Mouse (Mus musculus) cerebellum, adult 2 months (tissue): ENCODE results near the gene Pigr. TPM values are rescaled to one million over a fixed set of nuclear protein-coding genes. Genes with fewer than 3 reads are reported as not detected.

ENCODE experiments used
- DNase-seq, 2 experiments: peaks; one replicate each; pipeline ENCODE4 v3.0.0; 2021
- H3K27ac ChIP-seq: fragments of 200-500 bp; 2 replicates; pipeline ENCODE4 v1.5.1; 2012; ENCODE audit warnings: low read length, control low read depth, inconsistent platforms; ENCODE audit not compliant: insufficient read depth
- H3K27me3 ChIP-seq: fragments of 200-500 bp; 2 replicates; pipeline ENCODE4 v1.6.1; 2012; ENCODE audit warnings: inconsistent platforms, mild to moderate bottlenecking, low read length, moderate library complexity; ENCODE audit not compliant: control insufficient read depth, insufficient read depth
- H3K4me1 ChIP-seq: fragments of 200-500 bp; 2 replicates; pipeline ENCODE4 v1.6.1; 2011; ENCODE audit warnings: low read length; ENCODE audit not compliant: control insufficient read depth, insufficient read depth
- H3K4me3 ChIP-seq: fragments of 200-500 bp; replicated peaks from 2 replicates; pipeline ENCODE3; 2011; ENCODE audit warnings: mild to moderate bottlenecking, low read depth, low read length, control low read depth; ENCODE audit not compliant: insufficient read depth
- CTCF ChIP-seq: fragments of 200-500 bp; IDR thresholded peaks from 2 replicates; pipeline ENCODE4 v1.5.1; 2011; ENCODE audit warnings: low read depth, mild to moderate bottlenecking, control low read depth, low read length, moderate library complexity, borderline replicate concordance; ENCODE audit not compliant: insufficient read depth
- POLR2A ChIP-seq: fragments of 200-500 bp; IDR thresholded peaks from 2 replicates; pipeline ENCODE4 v1.6.1; 2011; ENCODE audit warnings: low read length, control low read depth, borderline replicate concordance; ENCODE audit not compliant: insufficient read depth
- WGBS: fragments of 180-500 bp; shearing (Covaris S2); methylation state at CpG from one replicate; pipeline ENCODE4 v1.1.7; 2018; 5-methylcytosine and 5-hydroxymethylcytosine counted together
- polyA plus RNA-seq: library from polyadenylated mRNA; depleted of rRNA; stranded (reverse); fragments of >200 nt; gene quantifications from 2 replicates; pipeline ENCODE4 v1.2.3, GENCODE M21; 2012

Pigr gene
- polyA plus RNA-seq, 1 experiment: 0.05 TPM

DNA sequence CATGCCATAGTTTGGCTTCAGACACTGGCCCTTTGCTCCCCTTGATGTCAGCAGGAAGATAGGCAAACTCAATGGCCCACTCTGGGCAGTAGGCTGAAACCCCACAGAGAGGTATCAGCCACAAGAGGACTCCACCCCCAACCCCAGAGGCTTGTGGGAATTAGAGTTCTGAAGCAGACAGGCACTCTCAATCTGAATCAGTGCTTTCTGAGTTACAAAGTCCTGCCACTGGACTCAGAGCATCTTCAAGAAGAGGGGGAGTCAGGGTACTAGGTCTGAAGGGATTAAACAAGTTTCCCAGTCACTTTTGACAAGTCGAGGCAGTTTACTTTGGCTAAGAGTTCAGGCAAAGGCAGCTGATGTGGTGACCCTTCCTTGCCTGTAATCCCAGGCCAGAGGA lies 6.7 kb upstream of the Pigr start:
- no peak for DNase-seq
- TF ChIP-seq CTCF (no peak), POLR2A (no peak)
- Histone ChIP-seq H3K4me3 (no peak overlapping the region), H3K27me3 (no peaks in the 10 kb centered on the region), H3K27ac (no peak overlapping the region), H3K4me1 (no peaks in the 10 kb centered on the region)
- 60% methylated on average over 1 of the region's 1 CpGs for WGBS

DNA sequence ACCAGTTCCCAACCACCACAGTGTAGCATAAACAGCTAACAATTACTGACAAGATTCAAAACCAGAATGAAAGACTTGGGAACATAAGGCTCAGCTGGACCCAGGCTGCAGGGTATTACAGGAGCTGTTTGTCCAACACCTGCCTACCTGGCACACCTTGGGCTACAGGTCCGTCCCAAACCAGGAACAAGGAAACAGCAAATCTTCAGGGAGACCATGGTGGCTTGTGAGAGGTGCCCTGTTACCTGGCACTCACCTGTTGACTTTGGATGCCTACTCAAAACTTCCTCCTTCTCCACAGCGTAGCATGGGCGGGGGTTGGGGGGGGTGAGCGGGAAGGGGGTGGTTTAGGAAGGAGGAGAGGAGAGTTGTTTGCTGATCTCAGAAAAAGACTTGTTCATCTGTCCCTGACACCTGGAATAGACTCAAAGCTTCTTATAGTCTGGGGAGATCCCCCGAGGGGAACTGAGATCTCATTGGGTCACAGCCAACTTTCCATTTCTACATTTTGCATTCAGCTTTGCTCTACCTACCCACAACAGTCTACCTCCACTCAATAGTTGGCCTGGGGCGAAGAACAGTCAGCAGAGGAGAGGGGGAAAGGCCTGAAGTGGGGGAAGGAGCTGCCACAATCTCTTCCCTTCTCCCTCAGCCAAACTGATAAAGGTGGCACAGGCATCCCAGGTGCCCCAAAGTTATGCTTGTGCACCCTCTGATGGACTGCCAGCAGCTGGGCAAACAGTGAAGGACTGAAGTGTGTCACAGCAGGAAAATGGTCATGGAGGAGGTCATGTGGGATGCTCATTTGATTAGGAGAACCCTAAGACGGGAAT lies 6.0 kb upstream of the Pigr start:
- H3K4me3 ChIP-seq: no peak overlapping the region
- H3K4me1 ChIP-seq: no peaks in the 10 kb centered on the region
- no peaks in the 10 kb centered on the region for H3K27me3 ChIP-seq
- TF ChIP-seq CTCF (no peak), POLR2A (no peak)
- H3K27ac ChIP-seq: no peak overlapping the region
- DNase-seq: no peak
- WGBS: 81% methylated on average over 7 of the region's 7 CpGs

DNA sequence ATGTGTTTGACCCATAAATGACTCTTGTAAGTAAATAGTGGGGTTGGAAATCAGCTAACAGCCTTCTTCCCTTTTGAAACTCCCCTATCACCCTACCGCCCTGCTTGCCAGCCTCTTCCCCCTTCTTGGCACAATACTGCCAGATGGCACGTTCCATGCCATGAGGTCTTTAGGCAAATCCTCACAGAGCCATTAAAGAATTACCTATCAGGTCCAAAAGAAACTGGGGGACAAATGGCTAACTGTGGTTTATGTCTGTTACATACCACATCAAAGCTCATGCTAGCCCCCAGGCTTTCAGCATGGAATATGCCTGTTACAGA lies 5.4 kb upstream of the Pigr start:
- WGBS: 86% methylated on average over 2 of the region's 2 CpGs
- no peak overlapping the region for H3K27ac ChIP-seq
- no peaks in the 10 kb centered on the region for H3K27me3 ChIP-seq
- TF ChIP-seq CTCF (no peak), POLR2A (no peak)
- DNase-seq: no peak
- no peaks in the 10 kb centered on the region for H3K4me1 ChIP-seq
- no peak overlapping the region for H3K4me3 ChIP-seq

DNA sequence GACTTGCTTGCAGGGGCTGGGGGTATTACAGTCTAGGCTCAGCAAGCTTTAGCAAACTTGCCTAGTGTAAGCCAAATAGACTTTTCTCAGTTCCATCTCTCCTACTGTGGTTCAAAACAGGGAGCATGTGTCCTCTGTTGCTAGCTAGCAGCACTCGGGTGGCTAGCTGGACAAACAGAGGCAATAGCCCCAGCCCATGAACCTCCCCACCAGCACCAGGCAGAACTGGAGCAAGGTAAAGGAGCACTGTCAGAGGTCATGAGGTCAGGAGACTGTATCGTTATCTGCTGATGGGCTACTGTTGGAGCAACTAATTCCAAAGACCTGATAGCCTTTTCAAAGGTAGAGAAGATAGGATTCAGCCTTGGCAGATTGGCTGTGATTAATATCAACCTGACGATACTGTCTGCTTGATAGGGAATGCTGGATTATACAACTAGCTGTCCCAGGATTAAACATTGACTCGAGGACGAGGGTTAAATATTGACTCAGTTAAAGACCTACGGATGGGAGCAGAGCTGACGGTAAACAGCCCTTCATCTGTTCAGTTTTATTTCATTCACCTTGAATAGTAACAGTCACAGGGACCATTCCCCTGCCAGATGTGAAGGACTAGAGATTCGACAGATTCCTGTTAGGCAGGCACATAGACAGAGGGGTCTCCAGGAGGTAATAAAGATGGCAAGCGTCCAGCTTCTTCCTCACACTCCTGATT lies 4.4 kb upstream of the Pigr start:
- no peak overlapping the region for H3K4me3 ChIP-seq
- H3K27me3 ChIP-seq: no peaks in the 10 kb centered on the region
- no peak overlapping the region for H3K27ac ChIP-seq
- H3K4me1 ChIP-seq: no peaks in the 10 kb centered on the region
- TF ChIP-seq CTCF: no peak
- no peak for TF ChIP-seq POLR2A
- no peak for DNase-seq
- 93% methylated on average over 9 of the region's 9 CpGs for WGBS

DNA sequence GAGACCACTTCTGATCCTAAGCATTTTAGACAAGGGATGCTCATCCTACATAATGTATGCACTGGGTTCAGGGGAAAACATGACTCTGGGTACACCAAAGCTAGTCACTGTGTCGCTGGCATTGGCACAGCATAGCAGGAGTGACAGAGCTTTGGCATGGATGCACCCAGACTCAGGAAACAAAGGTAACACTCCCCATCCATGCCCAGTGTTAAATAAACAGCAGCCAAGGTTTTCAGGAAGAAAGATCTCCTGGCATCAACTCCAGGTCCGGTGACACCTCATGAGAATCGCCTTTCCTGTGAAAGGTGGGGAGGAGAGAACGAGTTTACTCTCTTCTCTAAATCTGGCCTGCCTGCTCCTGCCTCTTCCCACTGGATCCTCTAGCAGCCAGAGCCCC lies 2.2 kb downstream of the Pigr start:
- H3K4me1 ChIP-seq: no peaks in the 10 kb centered on the region
- WGBS: 16% methylated on average over 4 of the region's 4 CpGs
- no peak overlapping the region for H3K4me3 ChIP-seq
- DNase-seq: peak; percentile 23 to 70
- H3K27ac ChIP-seq: no peak overlapping the region
- TF ChIP-seq POLR2A (no peak), CTCF (no peak)
- H3K27me3 ChIP-seq: no peaks in the 10 kb centered on the region

DNA sequence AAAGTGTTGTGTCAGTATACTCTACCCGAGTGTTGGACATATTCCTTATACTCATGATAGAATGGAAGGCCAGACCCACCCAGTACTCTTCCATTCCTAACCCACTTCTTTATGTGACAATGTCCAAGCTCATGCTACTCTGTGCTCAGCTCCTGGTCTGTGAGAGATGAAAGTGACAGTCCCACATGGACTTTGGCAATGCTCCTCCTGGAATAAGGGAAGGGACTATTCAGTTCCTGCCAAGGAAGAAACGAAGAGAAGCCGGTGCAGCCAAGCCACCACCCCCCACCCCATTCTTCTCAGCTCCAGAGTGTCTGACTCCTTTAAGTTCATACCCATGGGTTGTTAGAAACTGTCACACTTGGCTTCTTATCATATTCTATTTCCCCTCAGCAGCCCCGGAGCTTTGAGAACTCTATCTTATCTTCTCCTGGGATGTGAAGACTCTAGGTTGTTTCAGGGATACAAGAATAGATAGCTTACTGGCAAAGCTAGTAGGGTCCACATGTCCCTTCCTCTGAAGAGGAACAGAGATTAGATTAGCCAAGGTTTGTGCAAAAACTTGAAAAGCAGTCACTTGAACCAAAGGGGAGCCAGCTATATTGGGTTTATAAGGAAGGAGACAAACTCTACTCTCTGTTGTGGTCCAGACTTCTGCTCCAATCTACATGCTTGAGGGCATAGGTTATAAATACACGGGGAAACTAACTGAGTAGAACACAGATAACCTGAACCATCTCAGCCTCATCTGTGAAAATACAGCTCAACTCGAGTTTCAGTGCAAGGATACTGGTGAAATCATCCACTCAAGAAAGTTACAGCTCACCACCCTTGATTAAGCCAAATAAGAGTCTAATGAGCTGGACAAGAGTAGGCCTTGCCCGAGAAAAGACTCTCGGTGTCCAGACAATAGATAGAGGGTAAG lies 3.7 kb downstream of the Pigr start:
- TF ChIP-seq CTCF (no peak), POLR2A (no peak)
- Histone ChIP-seq H3K4me1 (peaks cover 2% of the 10 kb centered on the region; the same call in 1 of the 2 replicates), H3K4me3 (no peak overlapping the region), H3K27me3 (no peaks in the 10 kb centered on the region), H3K27ac (no peak overlapping the region)
- WGBS: 76% methylated on average over 8 of the region's 8 CpGs
- DNase-seq: no peak

DNA sequence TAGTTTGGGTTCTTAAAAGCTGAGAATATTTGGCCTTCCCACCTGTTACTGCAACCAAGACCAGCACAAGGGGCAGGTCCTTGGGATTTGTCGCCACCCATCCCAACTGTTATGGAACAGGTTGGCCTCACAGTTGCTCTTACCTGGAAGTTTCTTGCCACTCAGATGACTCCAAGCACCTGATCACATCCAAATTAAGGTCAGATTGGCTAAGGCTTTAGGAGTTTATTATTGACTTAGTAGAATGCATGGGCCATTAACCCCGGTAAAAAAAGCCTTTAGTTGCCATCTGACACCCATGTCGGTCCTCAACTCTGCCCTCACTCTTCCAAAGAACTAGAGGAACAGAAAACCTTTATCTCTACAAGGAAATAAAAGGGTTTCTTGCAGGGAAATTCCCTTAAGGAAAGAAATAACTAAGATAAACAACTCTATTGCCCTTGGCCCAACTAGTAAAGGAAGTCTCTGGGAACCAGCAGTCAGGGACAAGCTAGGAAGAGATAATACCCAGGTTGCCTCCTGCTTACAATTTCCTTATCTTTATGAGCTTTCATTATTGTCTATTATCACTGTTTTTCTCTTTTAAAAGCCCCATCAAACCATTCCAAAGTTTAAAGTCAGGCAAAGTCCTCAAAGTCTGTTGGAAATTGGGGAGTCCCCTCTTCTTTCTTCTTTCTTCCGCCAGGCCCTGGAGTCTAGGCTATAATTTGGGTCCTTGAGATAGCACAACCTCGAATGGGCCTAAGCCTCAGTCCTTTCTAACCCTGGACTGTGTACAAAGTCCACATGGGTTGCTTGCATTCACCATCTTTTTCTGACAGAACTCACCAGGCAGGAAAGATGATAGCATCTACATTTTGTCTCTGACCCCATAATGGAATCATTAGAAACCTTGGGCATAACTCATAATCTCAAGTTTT lies 6.0 kb downstream of the Pigr start:
- Histone ChIP-seq H3K27me3 (no peaks in the 10 kb centered on the region), H3K27ac (no peak overlapping the region), H3K4me3 (no peak overlapping the region), H3K4me1 (peaks cover 4% of the 10 kb centered on the region; the same call in 1 of the 2 replicates)
- no peak for DNase-seq
- TF ChIP-seq CTCF (no peak), POLR2A (no peak)
- whole genome bisulfite sequencing: 90% methylated on average over 5 of the region's 5 CpGs
